Mouse (Mus musculus) forebrain, embryonic 11.5 days (tissue): ENCODE data around the gene Gpx3. TPM values are rescaled to one million over a fixed set of nuclear protein-coding genes. Genes with fewer than 3 reads are reported as not detected.
"Not testable (repeated sequence)": the region's sequence is repeated elsewhere in the genome, so short reads cannot be mapped to it uniquely, and the experiment has no call there.

ENCODE experiments used
- ATAC-seq: fragments of 200-750 bp; cut with Nextera tagmentation; replicated peaks from 2 replicates; pipeline ENCODE4 v1.8.0; 2017; ENCODE audit warnings: moderate TSS enrichment; ENCODE audit not compliant: low FRiP score
- DNase-seq: peaks from one replicate; pipeline ENCODE4 v3.0.0-alpha.2; 2017; ENCODE audit warnings: low spot score
- H3K27ac ChIP-seq: fragments of 300-500 bp; sonication (generic); 2 replicates; pipeline ENCODE4 v1.5.1; 2014; ENCODE audit warnings: low read depth, low read length
- H3K27me3 ChIP-seq: fragments of 300-500 bp; sonication (generic); 2 replicates; pipeline ENCODE4 v1.6.1; 2014; ENCODE audit warnings: mild to moderate bottlenecking, low read length, mixed read lengths; ENCODE audit not compliant: control insufficient read depth, insufficient read depth
- H3K36me3 ChIP-seq: fragments of 300-500 bp; sonication (generic); 2 replicates; pipeline ENCODE4 v1.6.1; 2014; ENCODE audit warnings: mild to moderate bottlenecking, low read length, moderate library complexity, mixed read lengths; ENCODE audit not compliant: control insufficient read depth, insufficient read depth
- H3K4me1 ChIP-seq: fragments of 300-500 bp; sonication (generic); replicated peaks from 2 replicates; pipeline ENCODE4 v1.6.1; 2014; ENCODE audit warnings: low read length, mixed read lengths; ENCODE audit not compliant: control insufficient read depth, insufficient read depth
- H3K4me2 ChIP-seq: fragments of 300-500 bp; sonication (generic); 2 replicates; pipeline ENCODE4 v1.6.1; 2014; ENCODE audit warnings: low read depth, mild to moderate bottlenecking, low read length, moderate library complexity, mixed read lengths; ENCODE audit not compliant: severe bottlenecking
- H3K4me3 ChIP-seq: fragments of 300-500 bp; sonication (generic); 2 replicates; pipeline ENCODE4 v1.5.1; 2014; ENCODE audit warnings: low read depth, low read length
- H3K9ac ChIP-seq: fragments of 300-500 bp; sonication (generic); 2 replicates; pipeline ENCODE4 v1.6.1; 2014; ENCODE audit warnings: low read length
- H3K9me3 ChIP-seq: fragments of 300-500 bp; sonication (generic); 2 replicates; pipeline ENCODE4 v1.6.1; 2016; ENCODE audit warnings: low read length, mixed read lengths; ENCODE audit not compliant: control insufficient read depth
- WGBS: fragments of 180-500 bp; shearing (Covaris S2); extraction: QIAGEN DNeasy Blood & Tissue Kit; methylation state at CpG from one replicate; pipeline ENCODE4 v1.1.7; 2014; 5-methylcytosine and 5-hydroxymethylcytosine counted together
- polyA plus RNA-seq: library from polyadenylated mRNA; unstranded; fragments of >200 nt; fragmentation: Nextera tagmentation; extraction: Ambion mirVana; gene quantifications from 2 replicates; pipeline ENCODE4 v1.2.1, GENCODE M21; 2014

The Gpx3 gene
- polyA plus RNA-seq, 1 experiment from 2014 or later: 52.8 TPM

GRCm38 (mm10) chr11:54953993-54954446, 51.8 kb downstream of the Gpx3 start:
- 36% methylated on average over 9 of the region's 9 CpGs for whole genome bisulfite sequencing
- Histone ChIP-seq H3K4me2 (no peak overlapping the region), H3K4me1 (peaks cover 5% of the 10 kb centered on the region; the same call in 1 of the 2 replicates), H3K27me3 (no peaks in the 10 kb centered on the region), H3K9ac (peak overlapping the region; percentile 12; the same call in 1 of the 2 replicates), H3K4me3 (no peak overlapping the region), H3K27ac (no peak overlapping the region), H3K36me3 (no peaks in the 10 kb centered on the region), H3K9me3 (no peaks in the 10 kb centered on the region)
- no peak for DNase-seq
- no peak for ATAC-seq

- ATAC-seq: no peak
- Histone ChIP-seq H3K27ac (no peak overlapping the region), H3K27me3 (no peaks in the 10 kb centered on the region), H3K9me3 (no peaks in the 10 kb centered on the region), H3K4me1 (peaks cover 5% of the 10 kb centered on the region; the same call in 1 of the 2 replicates), H3K4me2 (no peak overlapping the region), H3K4me3 (no peak overlapping the region), H3K36me3 (no peaks in the 10 kb centered on the region), H3K9ac (no peak overlapping the region)
- no peak for DNase-seq
- 84% methylated on average over 8 of the region's 8 CpGs for WGBS
Measured at GRCm38 (mm10) chr11:54954716-54955115, 52.5 kb downstream of the Gpx3 start.

- H3K27me3 ChIP-seq, H3K9me3 ChIP-seq, ATAC-seq, H3K27ac ChIP-seq, H3K36me3 ChIP-seq, DNase-seq, H3K4me1 ChIP-seq: not testable (repeated sequence)
- peak overlapping the region; percentile 74; the same call in 1 of the 2 replicates for H3K9ac ChIP-seq
- 48% methylated on average over 10 of the region's 10 CpGs for WGBS
- H3K4me3 ChIP-seq: peak overlapping the region; percentile 69
- peak overlapping the region; percentile 67 for H3K4me2 ChIP-seq
Measured at GRCm38 (mm10) chr11:54955400-54955734, 53.1 kb downstream of the Gpx3 start.

- Histone ChIP-seq H3K27me3 (no peaks in the 10 kb centered on the region), H3K4me3 (peak overlapping the region; percentile 69), H3K27ac (peak overlapping the region; percentile 9), H3K4me2 (peak overlapping the region; percentile 67), H3K9ac (peak overlapping the region; percentile 74), H3K9me3 (no peaks in the 10 kb centered on the region), H3K4me1 (peaks cover 5% of the 10 kb centered on the region; the same call in 1 of the 2 replicates), H3K36me3 (no peaks in the 10 kb centered on the region)
- peak; percentile 98 for DNase-seq
- WGBS: under 1% methylated on average over 58 of the region's 59 CpGs
- ATAC-seq: peak; percentile 99
Measured at GRCm38 (mm10) chr11:54955735-54956480, 53.7 kb downstream of the Gpx3 start.

- no peak overlapping the region for H3K9ac ChIP-seq
- DNase-seq (no peak), ATAC-seq (no peak)
- H3K27ac ChIP-seq: no peak overlapping the region
- no peaks in the 10 kb centered on the region for H3K36me3 ChIP-seq
- WGBS: 65% methylated on average over 7 of the region's 7 CpGs
- no peak overlapping the region for H3K4me2 ChIP-seq
- H3K4me3 ChIP-seq: no peak overlapping the region
- peaks cover 5% of the 10 kb centered on the region; the same call in 1 of the 2 replicates for H3K4me1 ChIP-seq
- H3K9me3 ChIP-seq: no peaks in the 10 kb centered on the region
- H3K27me3 ChIP-seq: no peaks in the 10 kb centered on the region
Measured at GRCm38 (mm10) chr11:54956912-54957311, 54.7 kb downstream of the Gpx3 start.

- H3K9me3 ChIP-seq, H3K27ac ChIP-seq, H3K27me3 ChIP-seq, H3K4me2 ChIP-seq, ATAC-seq, H3K4me3 ChIP-seq, H3K4me1 ChIP-seq, DNase-seq, H3K9ac ChIP-seq, H3K36me3 ChIP-seq: not testable (repeated sequence)
- WGBS: 85% methylated on average over 3 of the region's 3 CpGs
Measured at GRCm38 (mm10) chr11:54957708-54958107, 55.5 kb downstream of the Gpx3 start.

- 63% methylated on average over 3 of the region's 3 CpGs for WGBS
- Histone ChIP-seq H3K27me3 (no peaks in the 10 kb centered on the region), H3K9ac (no peak overlapping the region), H3K4me2 (no peak overlapping the region), H3K36me3 (no peaks in the 10 kb centered on the region), H3K27ac (no peak overlapping the region), H3K4me3 (no peak overlapping the region), H3K9me3 (no peaks in the 10 kb centered on the region), H3K4me1 (peaks cover 5% of the 10 kb centered on the region; the same call in 1 of the 2 replicates)
- ATAC-seq (no peak), DNase-seq (no peak)
Measured at GRCm38 (mm10) chr11:54958571-54959073, 56.4 kb downstream of the Gpx3 start.
